Mouse (Mus musculus) MEL (cell line): ENCODE results near the gene Cacna1h.

Source experiments
- CTCF ChIP-seq, 3 experiments: IDR thresholded peaks in 2 of 3; conservative IDR thresholded peaks in 1 of 3; 2 replicates each; pipeline ENCODE4 v1.5.1; 2011 to 2012; ENCODE audit warnings: low read length in 3 of 3, low read depth in 2 of 3, mild to moderate bottlenecking in 2 of 3, improper control_type of control experiment in 1 of 3, inconsistent platforms in 1 of 3, mixed read lengths in 1 of 3, moderate library complexity in 1 of 3; ENCODE audit not compliant: control insufficient read depth in 1 of 3, insufficient read depth in 1 of 3, poor library complexity in 1 of 3, severe bottlenecking in 1 of 3
- POLR2AphosphoS5 ChIP-seq: IDR thresholded peaks from 2 replicates; pipeline ENCODE4 v1.6.1; 2012; ENCODE audit warnings: low read depth, borderline replicate concordance, mild to moderate bottlenecking, inconsistent platforms, low read length, moderate library complexity, mixed read lengths
- TAL1 ChIP-seq: IDR thresholded peaks from 2 replicates; pipeline ENCODE4 v1.6.1; 2012; ENCODE audit warnings: mild to moderate bottlenecking, inconsistent platforms, low read length, moderate library complexity, mixed read lengths

GRCm38 (mm10) chr17:25407352-25407751 is 26.2 kb downstream of the Cacna1h start:
- TF ChIP-seq POLR2AphosphoS5, result no peak
- no peak for TF ChIP-seq TAL1
- TF ChIP-seq CTCF (IDR thresholded peaks at IDR 0.05 in 2 of 3, conservative IDR thresholded peaks at IDR 0.05 in 1 of 3; ENCODE audit: control insufficient read depth in 1 of 3, insufficient read depth in 1 of 3, low read depth in 2 of 3, low read length in 3 of 3, poor library complexity in 1 of 3, severe bottlenecking in 1 of 3), result no peak
